Mouse (Mus musculus) kidney, postnatal 25 days (tissue): ENCODE measurements around the gene Trim30d.
A peak's percentile ranks its signal among the peaks of the same experiment; 100 is the strongest.
"Not testable (repeated sequence)": the region's sequence is repeated elsewhere in the genome, so short reads cannot be mapped to it uniquely, and the experiment has no call there.

Experiments used
- DNase-seq, 2 experiments: peaks; one replicate each; pipeline ENCODE4 v3.0.0; 2021; ENCODE audit warnings: mixed read lengths in 2 of 2

Gene Trim30d

GRCm38 (mm10) chr7:104507421-104508065, at the start of gene Trim30d:
Trim30d (minus strand) TSS chr7:104507849.
- not testable (repeated sequence) for DNase-seq

GRCm38 (mm10) chr7:104552700-104553099, 45.1 kb upstream of the Trim30d start:
- DNase-seq, result no peak

GRCm38 (mm10) chr7:104549833-104550232, 42.2 kb upstream of the Trim30d start, which contains the start of gene Olfr651:
Olfr651 (plus strand) TSS chr7:104550133.
- no peak for DNase-seq

- no peak for DNase-seq
These were observed 5.9 kb downstream of the Trim30d start for GRCm38 (mm10) chr7:104501589-104502371.

GRCm38 (mm10) chr7:104501186-104501585, 6.5 kb downstream of the Trim30d start:
- DNase-seq, result not testable (repeated sequence)

- not testable (repeated sequence) for DNase-seq
These were observed 8.2 kb downstream of the Trim30d start for GRCm38 (mm10) chr7:104499464-104499863.

- DNase-seq, result no peak
These were observed 42.4 kb downstream of the Trim30d start, which contains the start of gene Trim30a for GRCm38 (mm10) chr7:104465065-104465744. Trim30a (minus strand) TSS chr7:104465193.

GRCm38 (mm10) chr7:104445961-104446645, 61.5 kb downstream of the Trim30d start:
- DNase-seq, result peak; percentile 3 to 52
